In genomic region chr3:82029229-82029628, GRCm38 (mm10) we compare ENCODE assay signal across 9 mouse cellular contexts. TPM values are rescaled to one million over a fixed set of nuclear protein-coding genes. Genes with fewer than 3 reads are reported as not detected.
DNase-seq lines count a peak whose midpoint lies in the region; ATAC-seq and TF ChIP-seq lines count a peak whose summit lies in the region.
"Had no signal": no experiment of that assay in that cellular context is flagged by ENCODE, and none has a peak within 500 bp of the region (broad histone marks: within the 10 kb centered on the region; RNA-seq: fewer than 3 reads in every experiment).

No protein-coding gene starts in this region.

- DNase-seq in heart, adult 9 months (ENCODE audit: low spot score in 2 of 2) = peak; percentile 8 to 24
- no peak for DNase-seq in heart, embryonic 10.5 days (ENCODE audit: low spot score)
- peak; percentile 76 for DNase-seq in forebrain, postnatal 0 days
- peak; percentile 46 for DNase-seq in kidney, postnatal 14 days
- no peak for DNase-seq in right cerebral cortex, postnatal 4 days
- DNase-seq: liver, embryonic 13.5 days had no signal

- TF ChIP-seq CTCF in forebrain, postnatal 0 days (IDR thresholded peaks at IDR 0.05; ENCODE audit: low read depth) = peak; percentile 79

- H3K27ac ChIP-seq in heart, embryonic 10.5 days = no peak overlapping the region
- no peak overlapping the region for H3K27ac ChIP-seq in forebrain, postnatal 0 days (ENCODE audit: low read depth, low read length)
- H3K27ac ChIP-seq in midbrain, embryonic 15.5 days = no peak overlapping the region
- H3K27ac ChIP-seq: liver, embryonic 13.5 days had no signal

- no peak overlapping the region for H3K4me2 ChIP-seq in forebrain, postnatal 0 days (ENCODE audit: low read depth)
- H3K4me2 ChIP-seq in midbrain, embryonic 15.5 days = no peak overlapping the region
- H3K4me2 ChIP-seq: liver, embryonic 13.5 days had no signal

- H3K4me3 ChIP-seq in heart, embryonic 10.5 days = no peak overlapping the region
- no peak overlapping the region for H3K4me3 ChIP-seq in forebrain, postnatal 0 days (ENCODE audit: low read depth, low read length)
- no peak overlapping the region for H3K4me3 ChIP-seq in midbrain, embryonic 15.5 days
- H3K4me3 ChIP-seq: liver, embryonic 13.5 days had no signal

- H3K9me3 ChIP-seq in heart, embryonic 10.5 days = no peaks in the 10 kb centered on the region
- no peaks in the 10 kb centered on the region for H3K9me3 ChIP-seq in forebrain, postnatal 0 days (ENCODE audit: low read length)
- H3K9me3 ChIP-seq in midbrain, embryonic 15.5 days = no peaks in the 10 kb centered on the region
- H3K9me3 ChIP-seq: liver, embryonic 13.5 days had no signal

- no peaks in the 10 kb centered on the region for H3K27me3 ChIP-seq in heart, embryonic 10.5 days (ENCODE audit: insufficient read depth, poor library complexity, severe bottlenecking)
- H3K27me3 ChIP-seq in forebrain, postnatal 0 days (ENCODE audit: insufficient read depth, low read length) = no peaks in the 10 kb centered on the region
- H3K27me3 ChIP-seq in midbrain, embryonic 15.5 days (replicated peaks) = no peaks in the 10 kb centered on the region
- H3K27me3 ChIP-seq: liver, embryonic 13.5 days had no signal

- peaks cover 3% of the 10 kb centered on the region; the same call in 1 of the 2 replicates for H3K36me3 ChIP-seq in heart, embryonic 10.5 days
- peaks cover 11% of the 10 kb centered on the region; the same call in 1 of the 2 replicates for H3K36me3 ChIP-seq in forebrain, postnatal 0 days (ENCODE audit: insufficient read depth)
- H3K36me3 ChIP-seq in midbrain, embryonic 15.5 days (replicated peaks) = no peaks in the 10 kb centered on the region
- H3K36me3 ChIP-seq: liver, embryonic 13.5 days had no signal

- no peak overlapping the region for H3K9ac ChIP-seq in forebrain, postnatal 0 days
- no peak overlapping the region for H3K9ac ChIP-seq in midbrain, embryonic 15.5 days
- H3K9ac ChIP-seq: liver, embryonic 13.5 days had no signal

- H3K4me1 ChIP-seq in heart, embryonic 10.5 days = no peaks in the 10 kb centered on the region
- no peaks in the 10 kb centered on the region for H3K4me1 ChIP-seq in forebrain, postnatal 0 days (ENCODE audit: insufficient read depth)
- no peaks in the 10 kb centered on the region for H3K4me1 ChIP-seq in midbrain, embryonic 15.5 days
- H3K4me1 ChIP-seq: liver, embryonic 13.5 days had no signal

- peak; percentile 75 for ATAC-seq in CD4-positive, CD25-positive, alpha-beta regulatory T cell, adult 4 months
- peak; percentile 88 for ATAC-seq in cerebellum, adult (ENCODE audit: insufficient number of reproducible peaks, low FRiP score, low TSS enrichment)
- peak; percentile 78 for ATAC-seq in forebrain, postnatal 0 days
- peak; percentile 91 for ATAC-seq in midbrain, embryonic 15.5 days (replicated peaks)

- under 1% methylated on average over 3 of the region's 3 CpGs for WGBS in heart, embryonic 10.5 days
- WGBS in forebrain, postnatal 0 days = under 1% methylated on average over 3 of the region's 3 CpGs
- WGBS in midbrain, embryonic 15.5 days = under 1% methylated on average over 3 of the region's 3 CpGs

RNA-seq across cellular contexts. Expression of gene Gucy1b1, which starts 45.3 kb away (rescaled TPM):
- polyA plus RNA-seq in heart, embryonic 10.5 days (2016; fragmentation: Nextera tagmentation; extraction: Ambion mirVana) = 32.6 and 42.7 TPM in 2 replicates
- 1 to 10 TPM; 3.8 to 4.8 TPM for polyA plus RNA-seq in CD4-positive, CD25-positive, alpha-beta regulatory T cell, adult 4 months (2017; shearing (Covaris generic))
- total RNA-seq in forebrain, postnatal 0 days (2014; rRNA removed) = 67.1 and 108 TPM in 2 replicates
- polyA plus RNA-seq in forebrain, postnatal 0 days (2015; fragmentation: Nextera tagmentation; extraction: Ambion mirVana) = 82.4 and 84.0 TPM in 2 replicates
- 42.9 and 47.1 TPM in 2 replicates for polyA plus RNA-seq in midbrain, embryonic 15.5 days (2015; fragmentation: Nextera tagmentation; extraction: Ambion mirVana)

RNA-seq across cellular contexts. Expression of gene Asic5, which starts 47.1 kb away (rescaled TPM):
- not detected in 2 replicates for polyA plus RNA-seq in heart, embryonic 10.5 days (2016; fragmentation: Nextera tagmentation; extraction: Ambion mirVana)
- polyA plus RNA-seq in CD4-positive, CD25-positive, alpha-beta regulatory T cell, adult 4 months (2017; shearing (Covaris generic)) = not detected
- total RNA-seq in forebrain, postnatal 0 days (2014; rRNA removed) = 0.15 TPM in 1 of 2 replicates, not detected in the other
- polyA plus RNA-seq in forebrain, postnatal 0 days (2015; fragmentation: Nextera tagmentation; extraction: Ambion mirVana) = not detected in 2 replicates
- not detected in 2 replicates for polyA plus RNA-seq in midbrain, embryonic 15.5 days (2015; fragmentation: Nextera tagmentation; extraction: Ambion mirVana)
- polyA plus RNA-seq: liver, embryonic 13.5 days had no signal

RNA-seq across cellular contexts. Expression of gene Tdo2, which starts 53.2 kb away (rescaled TPM):
- polyA plus RNA-seq in heart, embryonic 10.5 days (2016; fragmentation: Nextera tagmentation; extraction: Ambion mirVana) = 2.1 and 2.6 TPM in 2 replicates
- polyA plus RNA-seq in CD4-positive, CD25-positive, alpha-beta regulatory T cell, adult 4 months (2017; shearing (Covaris generic)) = under 1 TPM; 0.40 to 0.51 TPM
- total RNA-seq in forebrain, postnatal 0 days (2014; rRNA removed) = 0.14 and 0.31 TPM in 2 replicates
- polyA plus RNA-seq in forebrain, postnatal 0 days (2015; fragmentation: Nextera tagmentation; extraction: Ambion mirVana) = 1.4 and 1.6 TPM in 2 replicates
- 0.09 TPM in 1 of 2 replicates, not detected in the other for polyA plus RNA-seq in midbrain, embryonic 15.5 days (2015; fragmentation: Nextera tagmentation; extraction: Ambion mirVana)

Comparison
In these comparisons a context has a peak if more than half of its experiments do, and no peak if none do; other contexts are left out.
1. DNase-seq: peak in heart, adult 9 months (2 of 2), forebrain, postnatal 0 days (single experiment) and kidney, postnatal 14 days (single experiment); none in heart, embryonic 10.5 days (single experiment) and right cerebral cortex, postnatal 4 days (single experiment).
2. Peak in every context shown above with its lines, with median percentiles within 50 percentile points of each other: ATAC-seq.